Mouse (Mus musculus) hindbrain, embryonic 16.5 days (tissue): Measurements from ENCODE around the gene Hist1h4b. TPM values are rescaled to one million over a fixed set of nuclear protein-coding genes. Genes with fewer than 3 reads are reported as not detected.
A peak's percentile ranks its signal among the peaks of the same experiment; 100 is the strongest.

ENCODE experiments used
- ATAC-seq: fragments of 200-750 bp; cut with Nextera tagmentation; 2 replicates; pipeline ENCODE4 v1.8.0; 2017; ENCODE audit warnings: moderate TSS enrichment, moderate library complexity
- H3K27ac ChIP-seq: fragments of 300-500 bp; sonication (generic); 2 replicates; pipeline ENCODE4 v1.5.1; 2014; ENCODE audit warnings: low read depth, mild to moderate bottlenecking, control low read depth, low read length, moderate library complexity
- H3K27me3 ChIP-seq: fragments of 300-500 bp; sonication (generic); replicated peaks from 2 replicates; pipeline ENCODE4 v1.6.1; 2014; ENCODE audit warnings: low read length; ENCODE audit not compliant: control insufficient read depth, insufficient read depth
- H3K36me3 ChIP-seq: fragments of 300-500 bp; sonication (generic); 2 replicates; pipeline ENCODE4 v1.6.1; 2014; ENCODE audit warnings: mild to moderate bottlenecking, low read length, moderate library complexity, mixed read lengths; ENCODE audit not compliant: control insufficient read depth, insufficient read depth
- H3K4me1 ChIP-seq: fragments of 300-500 bp; sonication (generic); 2 replicates; pipeline ENCODE4 v1.6.1; 2014; ENCODE audit warnings: low read depth, low read length; ENCODE audit not compliant: control insufficient read depth, insufficient read depth
- H3K4me2 ChIP-seq: fragments of 300-500 bp; sonication (generic); 2 replicates; pipeline ENCODE4 v1.6.1; 2014; ENCODE audit warnings: mild to moderate bottlenecking, low read length, control low read depth, moderate library complexity
- H3K4me3 ChIP-seq: fragments of 300-500 bp; sonication (generic); 2 replicates; pipeline ENCODE4 v1.5.1; 2014; ENCODE audit warnings: mild to moderate bottlenecking, low read length, control low read depth, moderate library complexity
- H3K9ac ChIP-seq: fragments of 300-500 bp; sonication (generic); 2 replicates; pipeline ENCODE4 v1.6.1; 2014; ENCODE audit warnings: low read depth, mild to moderate bottlenecking, control low read depth, low read length, moderate library complexity
- H3K9me3 ChIP-seq: fragments of 300-500 bp; sonication (generic); 2 replicates; pipeline ENCODE4 v1.6.1; 2014; ENCODE audit warnings: mild to moderate bottlenecking, low read length, moderate library complexity; ENCODE audit not compliant: control insufficient read depth
- WGBS: fragments of 180-500 bp; shearing (Covaris S2); extraction: QIAGEN DNeasy Blood & Tissue Kit; methylation state at CpG from one replicate; pipeline ENCODE4 v1.1.7; 2014; 5-methylcytosine and 5-hydroxymethylcytosine counted together
- polyA plus RNA-seq: library from polyadenylated mRNA; unstranded; fragments of >200 nt; fragmentation: Nextera tagmentation; extraction: Ambion mirVana; gene quantifications from 2 replicates; pipeline ENCODE4 v1.2.1, GENCODE M21; 2015

Hist1h4b gene
- polyA plus RNA-seq, 1 experiment from 2014 or later = not detected

DNA sequence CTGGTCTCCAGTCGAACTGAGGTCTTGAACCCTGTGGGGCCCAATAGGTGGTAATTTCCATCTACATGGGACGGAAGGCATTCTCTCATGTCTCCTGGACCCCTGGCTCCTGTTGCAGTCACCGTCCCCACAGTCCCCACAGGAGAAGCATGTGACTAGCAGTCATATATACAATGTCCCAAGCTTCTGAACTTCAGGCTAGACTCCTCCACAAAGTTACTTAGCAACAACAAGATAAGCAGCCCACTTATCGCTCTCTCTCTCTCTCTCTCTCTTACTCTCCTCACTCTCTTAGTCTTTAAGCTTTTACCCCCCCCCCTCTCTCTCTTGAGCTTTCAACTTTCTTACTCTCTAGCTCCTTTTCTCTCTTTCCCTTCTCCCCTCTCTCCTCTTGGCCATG is 32.6 kb upstream of the Hist1h4b start:
- no peak overlapping the region for H3K9ac ChIP-seq
- H3K36me3 ChIP-seq = no peaks in the 10 kb centered on the region
- H3K9me3 ChIP-seq = no peaks in the 10 kb centered on the region
- no peak overlapping the region for H3K27ac ChIP-seq
- ATAC-seq = no peak
- H3K4me3 ChIP-seq = no peak overlapping the region
- no peak overlapping the region for H3K4me2 ChIP-seq
- no peaks in the 10 kb centered on the region for H3K27me3 ChIP-seq
- H3K4me1 ChIP-seq = no peaks in the 10 kb centered on the region
- WGBS = 78% methylated on average over 4 of the region's 4 CpGs

DNA sequence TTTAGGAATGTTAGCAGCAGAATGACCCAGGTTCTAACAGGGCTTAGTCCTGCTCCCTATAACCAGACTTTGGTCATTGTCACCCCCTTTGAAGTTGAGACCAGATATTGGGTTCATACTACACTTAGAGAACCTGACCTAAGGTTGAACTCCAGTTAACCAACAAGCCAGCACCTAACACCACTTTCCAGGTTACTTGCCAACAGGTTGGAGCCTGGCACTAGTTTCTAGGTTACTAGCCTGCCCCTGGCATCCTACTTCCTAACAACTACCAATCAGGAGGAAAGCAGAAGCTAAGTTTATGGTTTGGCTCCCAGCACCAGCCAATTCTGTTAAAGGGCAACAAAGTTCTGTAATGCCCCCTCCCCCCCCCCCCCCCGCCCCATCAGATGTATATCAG is 31.6 kb upstream of the Hist1h4b start:
- Histone ChIP-seq H3K4me1 (no peaks in the 10 kb centered on the region), H3K4me2 (no peak overlapping the region), H3K4me3 (no peak overlapping the region), H3K9me3 (no peaks in the 10 kb centered on the region), H3K9ac (no peak overlapping the region), H3K27me3 (no peaks in the 10 kb centered on the region), H3K27ac (no peak overlapping the region), H3K36me3 (no peaks in the 10 kb centered on the region)
- WGBS = 14% methylated on average over 1 of the region's 1 CpGs
- no peak for ATAC-seq

DNA sequence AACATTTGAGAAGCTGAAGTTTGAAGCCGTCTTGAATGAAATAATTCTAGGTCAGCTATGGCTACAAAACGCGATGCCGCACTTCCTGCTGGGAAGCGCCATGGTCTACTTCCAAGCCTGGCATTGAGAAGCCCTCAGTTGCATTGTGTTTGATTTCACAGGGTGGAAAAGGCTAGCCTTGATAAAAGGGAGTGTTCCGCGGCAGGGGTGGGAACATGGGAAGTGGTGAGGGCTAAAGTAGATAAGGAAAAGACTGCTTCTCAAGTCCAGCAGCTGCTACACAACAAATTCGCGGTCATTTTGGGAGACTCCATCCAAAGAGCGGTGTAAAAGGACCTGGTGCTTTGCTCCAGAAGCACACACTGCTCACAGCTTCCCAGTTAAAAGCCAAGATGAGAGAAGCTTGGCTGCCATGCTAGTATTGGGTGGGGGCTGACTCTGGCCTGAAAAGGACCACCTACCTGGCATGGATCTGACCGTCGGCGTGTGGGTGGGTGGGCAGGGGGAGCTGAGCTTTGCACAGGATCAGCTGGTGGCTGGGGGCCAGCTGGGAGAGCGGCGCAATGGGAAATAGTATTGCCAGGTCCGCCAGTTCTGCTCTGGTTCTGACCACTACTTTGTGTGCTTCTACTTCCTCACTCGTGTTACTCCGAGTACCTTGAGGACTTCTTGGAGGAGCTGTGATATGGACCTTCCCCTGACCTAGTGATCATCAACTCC is 28.2 kb upstream of the Hist1h4b start:
- H3K27ac ChIP-seq = no peak overlapping the region
- no peak overlapping the region for H3K4me3 ChIP-seq
- H3K4me2 ChIP-seq = no peak overlapping the region
- H3K4me1 ChIP-seq = no peaks in the 10 kb centered on the region
- WGBS = 81% methylated on average over 18 of the region's 18 CpGs
- H3K36me3 ChIP-seq = no peaks in the 10 kb centered on the region
- H3K27me3 ChIP-seq = no peaks in the 10 kb centered on the region
- no peak overlapping the region for H3K9ac ChIP-seq
- H3K9me3 ChIP-seq = no peaks in the 10 kb centered on the region
- ATAC-seq = no peak

DNA sequence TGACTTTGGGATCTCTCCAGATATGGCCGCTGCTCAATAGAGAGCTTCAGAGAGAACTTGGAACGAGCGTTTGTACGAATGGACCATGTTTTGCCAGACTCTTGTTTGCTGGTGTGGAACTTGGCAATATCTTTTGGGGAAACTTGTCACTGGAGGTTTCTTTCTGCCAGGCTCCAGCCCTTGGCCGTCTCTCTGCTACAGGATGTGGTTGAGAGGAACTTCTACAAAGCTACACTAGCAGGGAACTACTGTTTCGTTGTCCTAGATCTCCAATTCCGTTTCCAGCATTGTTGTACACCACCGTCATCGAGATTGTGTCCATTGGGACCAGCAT is 27.7 kb upstream of the Hist1h4b start:
- H3K4me1 ChIP-seq = no peaks in the 10 kb centered on the region
- H3K27me3 ChIP-seq = no peaks in the 10 kb centered on the region
- ATAC-seq = no peak
- no peak overlapping the region for H3K9ac ChIP-seq
- 92% methylated on average over 9 of the region's 9 CpGs for WGBS
- no peak overlapping the region for H3K4me3 ChIP-seq
- H3K9me3 ChIP-seq = no peaks in the 10 kb centered on the region
- H3K4me2 ChIP-seq = no peak overlapping the region
- no peaks in the 10 kb centered on the region for H3K36me3 ChIP-seq
- H3K27ac ChIP-seq = no peak overlapping the region

DNA sequence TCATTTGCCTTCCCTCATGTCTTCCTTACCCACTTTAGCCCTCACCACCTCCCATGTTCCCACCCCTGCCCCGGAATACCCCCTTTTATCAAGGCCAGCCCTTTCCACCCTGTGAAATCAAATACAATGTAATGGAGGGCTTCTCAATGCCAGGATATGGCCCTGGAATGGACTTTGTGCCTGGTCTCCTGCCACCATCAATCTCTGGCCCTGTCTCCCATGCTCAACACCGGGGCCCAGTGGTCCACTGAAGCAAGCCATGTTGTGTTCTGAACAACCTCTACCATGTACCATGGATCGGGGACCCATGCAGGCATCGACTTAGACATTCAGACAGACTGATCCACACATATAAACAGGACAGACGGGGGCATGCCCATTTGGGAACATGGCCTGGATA is 27.1 kb upstream of the Hist1h4b start:
- WGBS = 96% methylated on average over 5 of the region's 5 CpGs
- Histone ChIP-seq H3K4me2 (no peak overlapping the region), H3K27ac (no peak overlapping the region), H3K36me3 (no peaks in the 10 kb centered on the region), H3K4me1 (no peaks in the 10 kb centered on the region), H3K27me3 (no peaks in the 10 kb centered on the region), H3K9ac (no peak overlapping the region), H3K4me3 (no peak overlapping the region), H3K9me3 (no peaks in the 10 kb centered on the region)
- no peak for ATAC-seq

DNA sequence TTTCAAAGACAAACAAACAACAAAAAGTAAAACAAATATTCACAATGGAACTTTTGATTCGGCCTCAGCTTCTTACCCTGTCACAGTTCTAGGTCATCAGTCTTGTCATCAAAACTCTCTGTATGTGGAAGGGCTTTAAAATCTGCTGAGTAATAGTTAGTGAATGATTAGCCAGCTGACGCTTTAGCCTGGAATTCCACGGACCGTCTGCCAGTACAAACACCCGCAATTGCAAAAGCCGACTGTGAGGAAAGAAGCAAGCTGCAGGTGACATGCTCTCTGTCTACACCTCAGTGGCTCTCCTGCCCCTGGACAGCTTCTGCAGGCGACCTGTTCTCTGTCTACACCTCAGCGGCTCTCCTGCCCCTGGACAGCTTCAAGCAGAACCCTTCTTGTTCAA is 26.3 kb upstream of the Hist1h4b start:
- Histone ChIP-seq H3K4me1 (no peaks in the 10 kb centered on the region), H3K4me3 (no peak overlapping the region), H3K4me2 (no peak overlapping the region), H3K27ac (no peak overlapping the region), H3K9me3 (no peaks in the 10 kb centered on the region), H3K9ac (no peak overlapping the region), H3K36me3 (no peaks in the 10 kb centered on the region), H3K27me3 (no peaks in the 10 kb centered on the region)
- 38% methylated on average over 8 of the region's 8 CpGs for WGBS
- no peak for ATAC-seq

DNA sequence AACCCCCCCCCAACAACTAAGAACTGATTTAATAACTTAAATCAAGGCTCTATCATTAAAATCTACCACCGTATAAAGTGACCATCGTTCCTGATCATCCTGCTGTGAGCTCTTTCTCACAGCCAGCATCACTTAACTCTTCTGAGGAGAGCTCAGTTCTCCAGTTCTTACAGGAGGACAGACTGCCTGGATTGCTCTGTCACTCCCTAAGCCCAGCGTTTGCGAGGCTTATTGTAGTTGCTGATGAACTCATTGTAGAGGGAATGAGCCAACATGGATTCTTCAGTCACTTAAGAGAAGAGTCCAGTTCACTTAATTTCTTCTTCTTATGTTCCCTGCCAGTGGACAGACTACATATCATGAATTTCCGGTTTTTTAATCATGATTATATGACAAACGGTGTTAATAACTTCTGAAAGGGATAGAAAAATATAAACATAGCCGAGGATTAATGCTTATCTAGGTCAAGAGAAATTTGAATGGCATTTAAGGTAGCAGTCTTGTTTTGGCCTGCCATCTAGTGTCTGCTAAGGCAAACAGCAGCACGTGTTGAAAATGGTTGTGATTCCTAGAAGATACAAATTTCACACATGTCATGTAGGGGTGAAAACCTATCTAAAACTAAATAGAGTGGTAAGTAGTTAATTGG is 24.5 kb upstream of the Hist1h4b start:
- Histone ChIP-seq H3K9ac (no peak overlapping the region), H3K4me1 (no peaks in the 10 kb centered on the region), H3K27me3 (no peaks in the 10 kb centered on the region), H3K4me3 (no peak overlapping the region), H3K36me3 (no peaks in the 10 kb centered on the region), H3K9me3 (no peaks in the 10 kb centered on the region), H3K4me2 (no peak overlapping the region), H3K27ac (no peak overlapping the region)
- WGBS = 23% methylated on average over 8 of the region's 8 CpGs
- ATAC-seq = no peak

DNA sequence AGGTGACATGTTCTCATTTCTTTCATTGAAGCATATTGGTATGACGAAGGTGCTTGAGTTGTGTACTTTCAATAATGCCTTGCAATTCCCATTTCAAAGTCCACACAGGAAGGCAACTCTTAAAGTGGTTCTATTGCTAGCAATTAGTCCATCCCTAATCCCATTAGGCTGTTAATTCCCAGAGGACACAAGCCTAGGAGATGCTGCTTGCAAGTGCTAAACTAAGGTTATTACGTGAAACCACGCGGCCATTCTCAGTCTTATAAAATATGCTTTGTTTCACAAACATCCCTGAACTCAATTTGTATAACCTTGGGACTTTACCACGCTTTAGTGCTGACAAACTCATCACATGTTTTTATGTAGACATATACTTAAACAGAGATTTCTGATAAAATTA is 19.7 kb upstream of the Hist1h4b start:
- H3K4me3 ChIP-seq = no peak overlapping the region
- no peaks in the 10 kb centered on the region for H3K9me3 ChIP-seq
- H3K27ac ChIP-seq = no peak overlapping the region
- H3K27me3 ChIP-seq = no peaks in the 10 kb centered on the region
- no peaks in the 10 kb centered on the region for H3K36me3 ChIP-seq
- 86% methylated on average over 5 of the region's 5 CpGs for WGBS
- no peak overlapping the region for H3K9ac ChIP-seq
- no peak for ATAC-seq
- no peak overlapping the region for H3K4me2 ChIP-seq
- peaks cover 9% of the 10 kb centered on the region for H3K4me1 ChIP-seq

DNA sequence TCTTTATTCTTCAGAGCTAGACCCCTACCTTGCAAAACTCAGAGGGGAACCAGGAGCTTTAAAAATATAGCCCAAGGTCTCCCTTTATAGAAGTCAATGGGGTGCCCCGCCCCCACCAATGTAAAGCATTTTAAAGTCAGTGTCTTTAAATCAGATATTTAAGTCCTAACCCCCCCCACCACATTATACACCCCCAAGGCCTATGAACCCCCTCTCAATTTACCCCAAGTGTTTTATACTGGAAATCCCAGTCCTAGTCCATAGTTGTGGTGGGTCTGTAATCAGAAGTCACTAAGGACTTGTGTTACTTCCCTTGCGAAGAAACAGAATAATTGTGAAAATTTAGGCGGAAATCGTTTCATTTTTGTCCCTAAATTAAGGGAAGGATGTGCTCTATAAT is 18.8 kb upstream of the Hist1h4b start:
- peak overlapping the region; percentile 95 for H3K4me2 ChIP-seq
- WGBS = 20% methylated on average over 4 of the region's 4 CpGs
- H3K4me3 ChIP-seq = peak overlapping the region; percentile 53
- peaks cover 9% of the 10 kb centered on the region for H3K4me1 ChIP-seq
- peak overlapping the region; percentile 64 for H3K9ac ChIP-seq
- ATAC-seq = no peak
- no peaks in the 10 kb centered on the region for H3K9me3 ChIP-seq
- H3K27me3 ChIP-seq = no peaks in the 10 kb centered on the region
- H3K36me3 ChIP-seq = no peaks in the 10 kb centered on the region
- H3K27ac ChIP-seq = peak overlapping the region; percentile 77
